Mouse (Mus musculus) erythroblast, embryonic 14.5 days (primary cell): ENCODE data around the gene Orai3.

Experiments used
- GATA1 ChIP-seq: IDR thresholded peaks from 2 replicates; pipeline ENCODE4 v1.6.1; 2012; ENCODE audit warnings: low read length, inconsistent platforms, mixed read lengths
- TAL1 ChIP-seq: IDR thresholded peaks from 3 replicates; pipeline ENCODE4 v1.6.1; 2012; ENCODE audit warnings: low read length, inconsistent platforms, mixed read lengths

DNA sequence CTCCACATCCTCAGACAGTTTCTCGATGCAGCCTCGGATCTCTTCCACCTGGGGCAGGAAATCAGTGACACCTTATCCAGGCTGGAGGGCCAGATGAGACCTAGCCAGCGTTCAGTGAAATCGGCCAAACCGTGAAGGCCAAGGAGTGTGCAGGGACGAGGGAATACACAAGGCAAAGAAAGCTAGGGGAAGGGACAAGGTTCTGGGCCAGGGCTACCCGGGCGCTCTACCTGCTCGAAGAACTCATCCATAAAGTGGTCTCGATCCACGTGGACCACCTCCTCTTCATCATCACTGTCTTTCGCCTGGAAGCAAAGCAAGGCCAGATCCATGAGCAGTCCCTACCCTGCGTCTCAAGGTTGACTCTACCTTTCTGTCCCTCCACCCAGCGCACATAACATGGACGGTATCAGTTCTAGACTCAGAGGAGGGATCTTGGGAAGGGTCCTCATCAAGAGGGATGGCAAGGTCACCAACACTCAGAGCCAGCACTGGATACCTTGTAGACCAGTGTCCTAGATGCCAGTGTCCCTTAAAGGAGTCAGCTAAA lies 45.6 kb downstream of the Orai3 start:
- TF ChIP-seq GATA1 (no peak), TAL1 (no peak)
